Mouse (Mus musculus) lung, postnatal 0 days (tissue): ENCODE data around the gene Hpcal4.

Experiments used
- CTCF ChIP-seq: IDR thresholded peaks from 2 replicates; pipeline ENCODE4 v1.5.1; 2016; ENCODE audit warnings: antibody characterized with exemption, mild to moderate bottlenecking
- EP300 ChIP-seq: IDR thresholded peaks from 2 replicates; pipeline ENCODE4 v1.6.1; 2016; ENCODE audit warnings: antibody characterized with exemption, mild to moderate bottlenecking, control low read depth

- TF ChIP-seq CTCF: no peak
- no peak for TF ChIP-seq EP300
Measured at GRCm38 (mm10) chr4:123183239-123184056, 421 bp downstream of the Hpcal4 start.
